Mouse (Mus musculus) cortical plate, adult 2 months (tissue): Measurements from ENCODE around the gene Sema4d.

Source experiments
- CTCF ChIP-seq: fragments of 200-500 bp; IDR thresholded peaks from 2 replicates; pipeline ENCODE4 v1.5.1; 2011; ENCODE audit warnings: mild to moderate bottlenecking, control low read depth, low read length; ENCODE audit not compliant: insufficient read depth; ENCODE audit errors: extremely low read depth
- POLR2A ChIP-seq: fragments of 200-500 bp; IDR thresholded peaks from 2 replicates; pipeline ENCODE4 v1.6.1; 2011; ENCODE audit warnings: mild to moderate bottlenecking, low read length, control low read depth; ENCODE audit not compliant: insufficient read depth; ENCODE audit errors: extremely low read depth

DNA sequence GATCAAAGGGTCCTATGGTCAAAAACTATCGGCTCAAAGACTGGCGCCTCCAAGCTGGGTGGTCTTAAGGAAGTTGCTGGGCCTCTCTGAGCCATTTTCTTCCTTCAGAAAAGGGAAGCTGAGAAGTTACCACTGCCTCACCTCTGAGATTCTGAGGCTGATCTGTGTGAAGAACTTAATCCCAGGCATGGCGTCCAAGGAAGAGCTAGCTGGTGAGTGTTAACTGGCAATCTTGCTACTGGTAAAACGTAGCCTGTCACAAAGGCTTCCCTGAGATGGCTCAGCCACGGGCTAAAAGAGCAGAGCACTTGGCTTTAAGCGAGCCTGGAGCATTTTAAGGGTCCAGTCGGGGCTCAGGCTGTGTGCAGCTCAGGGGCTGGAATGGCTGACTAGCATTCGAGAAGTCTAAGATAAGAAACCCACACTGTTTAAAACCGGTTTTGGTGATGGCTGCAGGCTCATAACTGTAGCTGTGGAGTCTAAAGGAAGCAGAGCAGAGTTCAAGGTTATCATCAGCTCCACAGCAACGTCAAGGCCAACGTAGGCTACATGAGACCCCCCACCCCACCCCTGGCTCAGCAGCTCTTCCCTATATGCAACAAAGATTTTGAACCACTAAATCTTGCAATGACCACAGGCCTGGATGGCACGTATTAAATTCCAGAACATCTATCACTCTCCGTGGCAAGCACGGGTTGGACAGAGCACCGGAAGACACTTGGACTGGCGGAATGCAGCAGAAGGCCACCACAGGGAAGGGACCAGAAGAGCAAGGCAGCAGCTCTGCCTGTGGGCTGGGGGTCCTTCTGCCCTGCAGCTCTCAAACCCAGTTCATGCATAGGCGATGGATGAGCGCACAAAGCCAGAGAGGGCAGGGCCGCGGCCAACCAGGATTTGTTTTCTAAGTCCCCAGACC, 56.3 kb downstream of the Sema4d start:
- TF ChIP-seq POLR2A (no peak), CTCF (no peak)
